Mouse (Mus musculus) natural killer cell, adult 2 months (primary cell): ENCODE measurements around the gene Bet1l.

Source experiments
- DNase-seq, 2 experiments: peaks; one replicate each; pipeline ENCODE4 v3.0.0; 2022; ENCODE audit warnings: low spot score in 2 of 2

Gene Bet1l

DNA sequence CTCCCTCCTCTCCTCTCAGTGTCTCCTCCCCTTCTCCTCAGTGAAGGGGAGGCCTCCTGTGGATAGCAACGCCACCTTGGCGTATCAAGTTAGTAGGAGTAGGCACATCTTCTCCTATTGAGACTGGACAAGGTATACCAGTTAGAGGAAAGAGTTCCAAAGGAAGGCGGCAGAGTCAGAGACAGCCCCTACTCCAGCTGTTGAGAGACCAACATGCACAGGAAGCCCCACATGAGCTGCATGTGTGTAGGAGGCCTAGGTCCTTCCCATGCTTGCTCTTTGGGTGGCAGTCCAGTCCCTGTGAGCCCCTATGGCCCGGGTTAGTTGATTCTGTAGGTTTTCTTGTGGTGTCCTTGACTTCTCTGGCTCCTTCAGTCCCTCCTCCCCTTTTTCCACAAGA, 24.0 kb downstream of the Bet1l start:
- DNase-seq, result no peak

DNA sequence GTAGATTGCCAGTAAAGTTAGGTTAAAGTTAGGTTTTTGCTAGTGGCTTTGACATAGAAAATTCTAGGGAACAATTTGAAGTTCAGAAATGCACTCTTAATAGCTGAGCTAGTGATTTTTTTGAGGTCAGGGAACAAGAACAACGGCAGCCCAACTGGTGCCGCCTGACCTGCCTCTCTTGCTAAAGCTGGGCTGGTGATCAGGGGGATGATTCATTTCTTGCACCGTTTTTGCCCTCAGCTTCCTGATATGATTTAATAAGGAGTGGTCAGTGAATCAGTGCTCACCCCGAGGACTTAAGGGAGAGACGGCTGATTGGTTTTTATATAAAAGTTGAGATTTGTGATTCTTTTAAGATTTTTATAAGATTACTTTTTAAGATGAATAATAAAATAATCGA, 25.9 kb downstream of the Bet1l start:
- no peak for DNase-seq

DNA sequence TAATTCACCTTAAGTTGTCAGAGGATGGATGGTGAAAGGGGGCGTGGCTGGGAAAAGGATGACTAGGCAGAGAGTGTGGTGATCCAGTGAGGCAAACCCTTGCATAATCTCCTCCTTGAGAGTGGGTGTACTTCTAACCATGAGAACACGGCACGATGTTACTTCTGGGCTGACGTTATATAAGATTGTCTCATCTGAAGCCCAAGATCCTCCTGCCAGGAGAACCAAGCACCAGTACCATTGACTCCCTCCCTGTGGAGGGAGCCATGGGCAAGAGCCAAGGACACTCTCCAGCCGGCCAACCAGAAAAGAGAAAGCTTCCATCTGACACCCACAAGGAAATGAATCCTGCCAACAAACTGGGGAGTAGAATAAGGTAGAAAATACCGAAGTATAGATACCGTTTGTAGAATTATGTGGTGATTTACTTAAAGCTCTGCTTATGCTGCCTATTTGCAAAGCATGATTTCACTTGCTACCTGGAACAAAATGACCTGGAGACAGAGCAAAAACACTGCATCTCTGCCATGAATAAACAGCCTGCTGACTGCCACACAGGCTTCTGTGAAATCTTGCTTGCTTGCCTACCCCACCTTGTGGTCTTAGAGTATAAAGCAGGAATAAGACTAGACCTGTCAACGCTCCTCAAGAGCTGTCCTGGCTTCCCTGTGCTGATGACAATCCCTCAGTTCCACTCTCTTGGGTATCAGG, 29.1 kb downstream of the Bet1l start:
- DNase-seq, result no peak

GRCm38 (mm10) chr7:140822731-140823130, 34.6 kb downstream of the Bet1l start:
- DNase-seq, result no peak

DNA sequence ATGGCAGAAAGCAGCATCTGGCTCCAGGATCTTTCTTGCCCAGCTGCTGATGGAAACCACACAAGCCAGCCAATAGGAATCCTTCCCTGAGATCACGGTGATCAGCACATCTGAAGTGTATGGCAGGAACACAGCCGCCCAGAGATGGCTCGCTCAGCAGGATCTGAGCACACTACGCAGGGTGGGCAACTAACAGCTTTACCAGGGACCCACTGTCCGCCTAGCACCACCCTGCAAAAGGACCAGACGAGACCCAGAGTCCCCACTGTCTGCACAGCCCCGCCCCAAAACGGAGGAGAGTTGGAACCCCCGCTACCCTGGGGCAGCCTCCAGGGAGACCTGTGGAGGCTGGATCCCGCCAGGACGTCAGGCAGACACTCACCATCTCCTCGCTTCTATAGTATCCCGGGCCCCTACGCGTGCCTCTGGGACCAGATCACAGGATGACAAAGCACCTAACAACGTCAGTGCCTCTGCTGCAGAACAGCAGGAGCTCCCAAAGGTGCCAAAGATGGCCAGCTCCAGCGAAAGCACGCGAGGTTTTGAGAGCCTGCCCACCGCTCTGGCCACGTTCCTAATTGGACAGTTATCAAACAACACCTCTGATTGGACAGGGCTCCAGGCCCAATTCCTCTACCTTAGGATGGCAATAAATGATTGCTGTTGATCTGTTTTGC, 35.6 kb downstream of the Bet1l start, which contains the start of gene Zfp941:
Gene Zfp941 (minus strand): TSS at position 526 of the 677 bp plus-strand sequence.
- no peak for DNase-seq

DNA sequence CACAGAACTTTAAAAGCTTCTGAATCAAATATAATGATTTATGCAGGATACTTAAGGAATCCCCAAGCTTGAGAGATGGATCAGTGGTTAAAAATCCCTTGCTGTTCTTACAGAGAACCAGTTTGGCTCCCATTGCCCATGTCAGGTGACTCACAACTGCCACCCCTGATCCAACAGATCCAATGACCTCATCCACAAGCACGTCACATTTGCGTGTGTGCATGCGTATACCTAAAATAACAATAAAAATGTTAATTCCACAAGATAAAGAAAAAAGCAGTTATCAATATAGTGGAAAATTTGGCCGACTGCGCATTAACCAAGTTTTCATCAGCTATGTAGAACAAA, 36.1 kb downstream of the Bet1l start:
- DNase-seq, result no peak

DNA sequence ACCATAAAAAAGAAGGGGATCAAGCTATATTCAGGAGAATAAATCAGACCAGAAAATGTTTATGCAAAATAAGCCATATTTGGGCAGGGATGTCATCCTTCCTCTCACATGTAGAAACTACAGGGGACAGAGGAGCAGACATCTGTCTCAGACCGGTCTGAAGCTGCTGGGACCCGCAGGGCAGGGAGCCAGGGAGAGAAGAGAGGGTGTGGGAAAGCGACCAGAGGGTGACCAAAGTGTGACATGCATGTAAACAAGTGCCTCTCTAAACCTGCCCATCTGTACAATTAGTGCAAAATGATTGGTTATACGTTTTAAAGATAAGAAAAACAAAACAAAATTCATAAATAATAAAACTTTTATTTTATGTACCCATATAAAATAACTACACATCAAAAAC, 37.2 kb downstream of the Bet1l start:
- no peak for DNase-seq

DNA sequence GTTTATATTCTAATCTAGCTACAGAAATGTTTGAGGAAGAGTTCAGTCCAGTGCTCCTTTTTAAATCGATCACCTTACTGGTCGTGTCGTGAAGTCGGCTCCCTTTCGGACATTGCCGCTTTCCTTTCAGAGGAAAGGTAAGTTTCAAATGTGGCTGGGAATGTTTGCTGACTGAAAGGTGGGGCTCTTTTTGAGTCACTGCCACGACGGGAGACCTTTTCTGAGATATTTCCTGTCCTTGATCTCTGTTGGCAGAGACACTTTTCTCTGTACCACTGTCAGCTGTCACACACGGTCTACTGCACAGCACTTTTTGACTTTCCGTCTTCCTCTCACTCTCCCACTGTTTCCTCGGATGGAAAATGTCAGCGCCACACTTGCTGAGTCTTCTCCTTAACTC, 44.5 kb downstream of the Bet1l start:
- DNase-seq, result no peak

DNA sequence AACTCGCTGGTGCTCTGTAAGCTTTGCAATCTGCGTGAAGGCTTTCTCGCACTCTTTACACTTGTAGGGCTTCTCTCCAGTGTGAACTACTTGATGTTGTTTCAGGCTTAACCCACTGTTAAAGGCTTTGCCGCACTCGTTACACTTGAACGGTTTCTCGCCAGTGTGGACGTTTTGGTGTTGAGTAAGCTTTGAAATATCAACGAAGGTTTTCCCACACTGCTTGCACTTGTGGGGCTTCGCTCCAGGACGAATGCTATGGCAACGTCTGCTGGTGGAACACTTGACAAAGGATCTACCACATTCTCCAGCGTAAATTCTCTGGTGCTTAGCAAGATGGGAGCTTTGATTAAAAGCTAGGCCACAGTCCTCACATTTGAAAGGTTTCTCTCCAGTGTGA, 45.7 kb downstream of the Bet1l start:
- no peak for DNase-seq

- no peak for DNase-seq
Observed at GRCm38 (mm10) chr7:140810496-140810895, 46.9 kb downstream of the Bet1l start.

- peak in 1 of 2 experiments; percentile 14 for DNase-seq
Observed at GRCm38 (mm10) chr7:140805704-140806103, 51.7 kb downstream of the Bet1l start.
